Mouse (Mus musculus): Measurements from ENCODE around the gene Speer4e. TPM values are rescaled to one million over a fixed set of nuclear protein-coding genes. Genes with fewer than 3 reads are reported as not detected.
"Not testable (repeated sequence)": the region's sequence is repeated elsewhere in the genome, so short reads cannot be mapped to it uniquely, and the experiment has no call there.

The Speer4e gene
- total RNA-seq, 2 experiments from 2014 or later = not detected

GRCm38 (mm10) chr5:14885291-14885690, 52.9 kb downstream of the Speer4e start:
- not testable (repeated sequence) for ATAC-seq (replicated peaks; ENCODE audit: poor library complexity, severe bottlenecking)

Other genes with a start within 250 kb of the Speer4e start
- gene Gm9758, start 23.5 kb downstream of the Speer4e start, total RNA-seq (2014; fragmentation: Nextera tagmentation) = not detected in 2 replicates
- not detected in 2 replicates for gene Gm9758, start 23.5 kb downstream of the Speer4e start, total RNA-seq (2017)
- gene Gm10354, start 40.5 kb upstream of the Speer4e start, total RNA-seq (2014; fragmentation: Nextera tagmentation) = not detected in 2 replicates
- not detected in 2 replicates for gene Gm10354, start 40.5 kb upstream of the Speer4e start, total RNA-seq (2017)
- not detected in 2 replicates for gene Gm17019, start 94.6 kb upstream of the Speer4e start, total RNA-seq (2014; fragmentation: Nextera tagmentation)
- gene Gm17019, start 94.6 kb upstream of the Speer4e start, total RNA-seq (2017) = not detected in 2 replicates